Mouse (Mus musculus) neural tube, postnatal 0 days (tissue): ENCODE data around the gene Auh. TPM values are rescaled to one million over a fixed set of nuclear protein-coding genes. Genes with fewer than 3 reads are reported as not detected.

ENCODE experiments used
- polyA plus RNA-seq: library from polyadenylated mRNA; unstranded; fragments of >200 nt; fragmentation: Nextera tagmentation; extraction: Ambion mirVana; gene quantifications from 2 replicates; pipeline ENCODE4 v1.2.1, GENCODE M21; 2015

Auh gene
- 73.6 and 73.7 TPM in 2 replicates for polyA plus RNA-seq

GRCm38 (mm10) chr13:52929209-52930171 is at the start of gene Auh:
TSS of gene Auh (minus strand) at chr13:52929681.

Other genes with a start within 250 kb of the Auh start
- gene Nfil3, start 51.4 kb upstream of the Auh start, polyA plus RNA-seq = 24.8 and 24.9 TPM in 2 replicates